Mouse (Mus musculus) heart, postnatal 0 days (tissue): Measurements from ENCODE around the gene Zcchc18.

Experiments
- CTCF ChIP-seq: IDR thresholded peaks from 2 replicates; pipeline ENCODE4 v1.5.1; 2016; ENCODE audit warnings: antibody characterized with exemption, control low read depth, low read depth
- EP300 ChIP-seq: IDR thresholded peaks from 2 replicates; pipeline ENCODE4 v1.6.1; 2016; ENCODE audit warnings: antibody characterized with exemption, low read depth

DNA sequence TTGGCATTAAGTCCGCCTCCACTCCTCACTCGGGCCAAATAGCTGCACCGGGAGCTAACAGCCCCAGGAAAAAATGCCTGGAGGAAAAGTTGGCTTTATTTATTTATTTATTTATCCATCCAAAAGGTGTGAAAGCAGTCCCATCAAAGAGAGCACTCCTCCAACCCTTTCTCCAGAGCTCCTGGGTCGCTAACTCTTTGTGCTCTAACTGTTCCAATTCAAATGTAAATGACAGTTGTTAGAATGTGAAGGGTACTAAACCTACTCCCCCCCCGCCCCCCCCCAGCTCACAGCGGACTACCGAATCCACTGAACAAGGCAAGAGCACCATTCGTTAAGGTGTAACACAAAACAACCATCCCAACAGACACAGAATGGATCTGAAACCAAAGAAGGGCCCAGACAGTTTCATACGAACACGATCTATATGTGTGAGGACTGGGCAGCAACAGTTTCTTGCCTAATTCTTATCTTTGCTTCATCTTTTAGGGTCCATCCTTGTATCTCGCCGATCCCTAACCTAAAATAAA, 44.6 kb downstream of the Zcchc18 start:
- TF ChIP-seq CTCF (no peak), EP300 (no peak)
